Comparison of ENCODE assay signal across 15 mouse cellular contexts in the genomic region with DNA sequence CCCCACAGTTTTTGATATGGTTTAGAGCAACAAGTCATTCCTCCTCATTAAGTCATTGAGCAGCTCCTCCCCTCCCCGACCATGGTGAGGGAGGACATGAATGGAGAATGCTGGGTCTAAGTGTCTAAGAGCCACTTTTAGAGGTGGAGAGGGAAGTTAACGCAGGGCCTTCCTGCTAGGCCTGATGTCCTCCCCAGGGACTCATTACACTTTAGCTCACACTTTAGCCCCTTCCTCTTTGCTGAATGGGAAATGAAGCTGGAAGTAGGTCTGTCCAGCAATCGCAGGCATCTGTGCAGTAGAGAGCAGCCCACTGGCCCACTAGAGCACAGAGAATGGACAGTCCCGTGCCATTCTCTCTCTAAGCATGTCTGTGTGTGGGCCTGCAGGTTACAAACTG.
"Had no signal": no experiment of that assay in that cellular context is flagged by ENCODE, and none has a peak within 500 bp of the region (broad histone marks: within the 10 kb centered on the region; RNA-seq: fewer than 3 reads in every experiment).

No protein-coding gene starts in this region.

- H3K4me3 ChIP-seq: layer of hippocampus, adult 2 months; limb, embryonic 12.5 days; liver, embryonic 13.5 days; lung, embryonic 15.5 days; midbrain, embryonic 15.5 days; neural tube, embryonic 12.5 days had no signal

- H3K9me3 ChIP-seq: limb, embryonic 12.5 days; liver, embryonic 13.5 days; lung, embryonic 15.5 days; midbrain, embryonic 15.5 days; neural tube, embryonic 12.5 days had no signal

- H3K4me1 ChIP-seq: liver, embryonic 13.5 days; lung, embryonic 15.5 days had no signal

- H3K27me3 ChIP-seq: limb, embryonic 12.5 days; liver, embryonic 13.5 days; lung, embryonic 15.5 days; midbrain, embryonic 15.5 days; neural tube, embryonic 12.5 days had no signal

- ATAC-seq: liver, postnatal 0 days; midbrain, embryonic 15.5 days had no signal

- H3K27ac ChIP-seq: kidney, postnatal 0 days; layer of hippocampus, adult 2 months; limb, embryonic 12.5 days; liver, embryonic 13.5 days; lung, embryonic 15.5 days; midbrain, embryonic 15.5 days; neural tube, embryonic 12.5 days had no signal

- DNase-seq: kidney, postnatal 4 days; liver; liver, embryonic 13.5 days; liver, postnatal 0 days; lung, postnatal 14 days; retina, postnatal 1 day; right cerebral cortex, postnatal 4 days; thymus, postnatal 4 days had no signal

- H3K9ac ChIP-seq: limb, embryonic 12.5 days; liver, embryonic 13.5 days; liver, postnatal 0 days; lung, embryonic 15.5 days; midbrain, embryonic 15.5 days; neural tube, embryonic 12.5 days had no signal

- H3K36me3 ChIP-seq: lung, embryonic 15.5 days; midbrain, embryonic 15.5 days; neural tube, embryonic 12.5 days had no signal

- H3K4me2 ChIP-seq: limb, embryonic 12.5 days; liver, embryonic 13.5 days; lung, embryonic 15.5 days; midbrain, embryonic 11.5 days; midbrain, embryonic 15.5 days; neural tube, embryonic 12.5 days had no signal
